Mouse (Mus musculus) liver, adult (tissue): ENCODE data around the gene Alox12.
A peak's percentile ranks its signal among the peaks of the same experiment; 100 is the strongest.

Source experiments
- GATA4 ChIP-seq: IDR thresholded peaks from 2 replicates; pipeline ENCODE4 v1.6.1; 2014; ENCODE audit warnings: mild to moderate bottlenecking, low read length; ENCODE audit not compliant: insufficient replicate concordance

Gene Alox12

GRCm38 (mm10) chr11:70254931-70255531 is at the start of gene Alox12:
Gene Alox12 (minus strand): TSS chr11:70255353.
- no peak for TF ChIP-seq GATA4

GRCm38 (mm10) chr11:70302293-70302692 is 47.1 kb upstream of the Alox12 start:
- peak; percentile 96 for TF ChIP-seq GATA4

GRCm38 (mm10) chr11:70297836-70298454 is 42.8 kb upstream of the Alox12 start:
- peak; percentile 44; the same call in 1 of the 2 replicates for TF ChIP-seq GATA4

GRCm38 (mm10) chr11:70297405-70297804 is 42.3 kb upstream of the Alox12 start:
- no peak for TF ChIP-seq GATA4

GRCm38 (mm10) chr11:70293881-70294280 is 38.7 kb upstream of the Alox12 start:
- no peak for TF ChIP-seq GATA4

GRCm38 (mm10) chr11:70291235-70291634 is 36.1 kb upstream of the Alox12 start:
- no peak for TF ChIP-seq GATA4

GRCm38 (mm10) chr11:70289236-70289635 is 34.1 kb upstream of the Alox12 start:
- no peak for TF ChIP-seq GATA4

GRCm38 (mm10) chr11:70288102-70288501 is 32.9 kb upstream of the Alox12 start:
- no peak for TF ChIP-seq GATA4

- TF ChIP-seq GATA4 = no peak
These were observed 30.5 kb upstream of the Alox12 start for GRCm38 (mm10) chr11:70285686-70286085.

GRCm38 (mm10) chr11:70284757-70285156 is 29.6 kb upstream of the Alox12 start:
- no peak for TF ChIP-seq GATA4

- no peak for TF ChIP-seq GATA4
These were observed 28.5 kb upstream of the Alox12 start for GRCm38 (mm10) chr11:70283666-70284065.

- no peak for TF ChIP-seq GATA4
These were observed 25.3 kb upstream of the Alox12 start for GRCm38 (mm10) chr11:70280441-70280840.

GRCm38 (mm10) chr11:70278961-70279360 is 23.8 kb upstream of the Alox12 start:
- TF ChIP-seq GATA4 = no peak

GRCm38 (mm10) chr11:70271641-70272040 is 16.5 kb upstream of the Alox12 start:
- no peak for TF ChIP-seq GATA4

- no peak for TF ChIP-seq GATA4
These were observed 11.3 kb upstream of the Alox12 start for GRCm38 (mm10) chr11:70266405-70266804.

GRCm38 (mm10) chr11:70265819-70266218 is 10.7 kb upstream of the Alox12 start:
- no peak for TF ChIP-seq GATA4

- TF ChIP-seq GATA4 = no peak
These were observed 10.1 kb upstream of the Alox12 start for GRCm38 (mm10) chr11:70265252-70265651.
